Mouse (Mus musculus) T-helper 17 cell (primary cell): Measurements from ENCODE around the gene Opcml.

Experiments
- in situ Hi-C, 2 experiments: fragments of 300-600 bp; cut with MboI, MseI; formaldehyde crosslinking; loops; 1 replicate in 1 of 2; 2 replicates in 1 of 2; pipeline ENCODE4 v1.15.1; 2025; ENCODE audit warnings: high pct_unique_total_duplicates in 2 of 2

Opcml gene

GRCm38 (mm10) chr9:28405816-28406215 is 615.2 kb downstream of the Opcml start:
- in situ Hi-C loops: no loop called here

DNA sequence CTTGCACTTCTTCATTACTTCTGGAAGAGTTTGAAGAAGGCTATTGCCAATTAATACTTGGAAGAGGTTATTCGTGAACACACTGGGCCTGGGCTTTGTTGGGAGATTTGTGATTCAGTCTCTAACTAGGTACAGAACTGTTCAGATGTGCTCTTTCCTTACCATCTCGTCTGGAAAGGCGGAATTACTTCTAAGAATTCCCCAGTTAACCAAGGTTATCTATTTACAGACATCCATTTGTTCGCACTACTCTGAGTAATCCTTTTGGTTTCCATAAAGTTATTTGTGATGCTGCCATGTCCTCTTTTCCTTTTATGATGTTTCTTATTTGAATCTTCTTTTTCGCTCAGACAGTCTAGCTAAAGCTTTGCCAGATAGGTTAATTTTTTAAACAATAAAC is 630.2 kb downstream of the Opcml start:
- in situ Hi-C loops: no loop called here

- in situ Hi-C loops: no loop called here
Observed at GRCm38 (mm10) chr9:28423407-28423806, 632.8 kb downstream of the Opcml start.

DNA sequence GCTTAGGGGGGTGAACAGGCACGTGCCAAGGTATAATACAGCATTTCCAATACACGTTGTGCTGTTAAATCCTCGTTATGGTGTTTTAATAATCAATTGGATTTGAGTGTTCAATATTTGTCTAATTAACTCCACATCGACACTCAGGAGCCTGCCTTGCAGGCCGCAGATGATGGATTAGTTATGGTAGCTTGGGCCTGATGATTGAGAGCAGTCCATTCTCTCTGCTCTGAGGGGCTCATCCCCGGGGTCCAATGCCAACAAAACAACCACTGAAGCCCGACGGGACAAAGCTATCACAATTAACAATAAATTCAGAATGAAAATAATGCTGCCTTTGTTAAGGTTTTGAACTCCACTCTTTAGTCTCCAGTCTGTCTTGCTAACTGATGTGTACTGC is 641.6 kb downstream of the Opcml start:
- in situ Hi-C loops: no loop called here

GRCm38 (mm10) chr9:28438752-28439151 is 648.2 kb downstream of the Opcml start:
- in situ Hi-C loops: no loop called here

GRCm38 (mm10) chr9:28439433-28440191 is 649.0 kb downstream of the Opcml start:
- in situ Hi-C loops: no loop called here

- in situ Hi-C loops: no loop called here
Observed at GRCm38 (mm10) chr9:28440192-28440795, 649.7 kb downstream of the Opcml start.

DNA sequence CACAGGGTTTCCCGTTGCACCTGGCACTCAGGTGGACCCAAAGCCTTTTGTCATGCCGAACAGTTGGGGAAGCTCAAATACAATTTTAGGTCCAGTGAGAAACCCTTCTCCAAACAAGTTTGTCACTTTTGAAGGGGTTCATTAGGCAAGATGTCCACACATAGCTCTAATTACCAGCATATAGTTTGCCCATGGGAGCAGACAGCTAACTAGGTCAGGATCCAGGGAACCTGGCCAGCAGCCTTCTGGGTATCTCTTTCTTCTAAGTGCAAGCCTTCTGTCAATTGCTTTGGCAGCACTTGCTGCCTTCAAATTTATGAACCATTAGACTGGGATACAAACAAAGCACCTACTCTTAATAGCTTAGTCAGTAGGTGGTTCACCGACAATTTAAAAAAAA is 653.9 kb downstream of the Opcml start:
- in situ Hi-C loops: no loop called here

GRCm38 (mm10) chr9:28444972-28445371 is 654.4 kb downstream of the Opcml start:
- in situ Hi-C loops: no loop called here

DNA sequence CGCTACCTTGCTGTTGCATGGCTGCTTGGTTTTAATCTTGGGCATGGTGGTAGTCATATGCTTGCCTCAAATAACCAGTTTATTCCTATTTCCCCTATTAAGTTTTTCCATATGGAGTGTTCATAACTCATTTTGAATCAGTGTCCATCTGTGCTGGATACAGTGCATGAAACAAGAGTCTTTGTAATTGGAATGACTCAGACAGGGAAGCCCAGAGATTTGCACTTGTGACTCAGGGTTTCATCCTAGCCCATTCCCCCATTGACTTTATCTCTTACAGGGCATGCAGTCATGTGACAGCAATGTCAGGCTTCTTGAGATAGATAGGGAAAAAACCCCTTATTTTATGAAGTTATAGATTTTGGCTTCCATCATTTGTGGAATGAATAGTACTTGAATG is 655.3 kb downstream of the Opcml start:
- in situ Hi-C loops: no loop called here

- in situ Hi-C loops: no loop called here
Observed at GRCm38 (mm10) chr9:28446278-28447064, 655.9 kb downstream of the Opcml start.

DNA sequence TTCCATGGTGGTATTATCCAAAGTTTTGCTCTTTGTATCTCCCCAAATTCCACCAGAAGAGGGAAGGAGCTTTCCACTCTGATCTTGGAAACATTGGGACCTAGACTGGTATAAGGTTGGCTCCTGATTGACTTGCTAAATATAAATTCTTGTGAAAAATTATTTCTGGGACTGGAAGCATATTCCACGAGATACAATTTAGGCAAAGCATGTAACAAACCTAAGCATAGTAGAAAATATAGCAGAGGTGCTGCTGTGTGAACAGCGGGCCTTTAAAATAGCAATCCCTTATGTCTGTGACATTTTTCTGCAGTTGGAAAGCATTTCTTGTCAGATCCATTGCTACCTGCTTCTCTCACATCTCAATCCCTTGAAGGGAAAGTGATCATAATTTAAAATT is 661.9 kb downstream of the Opcml start:
- in situ Hi-C loops: no loop called here

- in situ Hi-C loops: no loop called here
Observed at GRCm38 (mm10) chr9:28453062-28453461, 662.5 kb downstream of the Opcml start.

- in situ Hi-C loops: no loop called here
Observed at GRCm38 (mm10) chr9:28457982-28458770, 667.6 kb downstream of the Opcml start.

DNA sequence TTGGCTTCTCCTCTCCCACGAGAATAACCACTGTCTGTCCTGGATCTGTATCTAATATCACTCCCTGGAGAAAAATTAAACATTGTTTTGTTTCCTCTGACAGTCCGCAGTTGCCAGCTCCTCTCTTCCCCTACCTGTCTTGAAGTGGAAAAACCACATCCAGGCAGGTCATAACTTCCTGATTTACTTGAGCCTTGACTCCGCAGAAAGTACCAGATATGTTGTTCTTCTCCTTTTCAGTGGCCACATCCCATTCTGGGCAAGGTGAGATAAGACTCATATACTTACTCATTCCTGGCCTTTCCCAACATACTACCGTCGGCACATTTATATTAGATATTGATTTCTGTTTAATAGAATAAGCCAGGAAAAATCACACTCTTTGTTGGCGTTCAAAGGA is 673.0 kb downstream of the Opcml start:
- in situ Hi-C loops: no loop called here

DNA sequence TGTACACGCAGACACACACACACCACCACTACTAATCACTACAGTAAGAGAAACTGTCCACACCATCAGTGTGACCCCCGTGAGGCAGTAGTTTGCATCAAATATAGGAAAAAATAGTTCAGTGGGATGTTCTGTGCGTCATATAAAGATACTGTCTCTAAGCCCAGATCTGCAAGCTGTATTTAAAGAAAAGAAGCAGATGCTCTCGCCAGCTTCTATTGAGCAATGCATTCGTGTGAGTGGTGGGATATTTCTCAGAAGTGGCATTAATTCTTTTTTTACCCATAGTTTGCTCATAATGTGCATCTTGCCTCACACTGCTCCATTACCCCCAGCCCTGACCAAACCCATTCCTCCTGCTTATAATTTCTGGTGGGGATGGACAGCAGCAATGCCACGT is 678.8 kb downstream of the Opcml start:
- in situ Hi-C loops: no loop called here

- in situ Hi-C loops: no loop called here
Observed at GRCm38 (mm10) chr9:28471501-28471900, 680.9 kb downstream of the Opcml start.

GRCm38 (mm10) chr9:28474586-28474985 is 684.0 kb downstream of the Opcml start:
- in situ Hi-C loops: no loop called here

DNA sequence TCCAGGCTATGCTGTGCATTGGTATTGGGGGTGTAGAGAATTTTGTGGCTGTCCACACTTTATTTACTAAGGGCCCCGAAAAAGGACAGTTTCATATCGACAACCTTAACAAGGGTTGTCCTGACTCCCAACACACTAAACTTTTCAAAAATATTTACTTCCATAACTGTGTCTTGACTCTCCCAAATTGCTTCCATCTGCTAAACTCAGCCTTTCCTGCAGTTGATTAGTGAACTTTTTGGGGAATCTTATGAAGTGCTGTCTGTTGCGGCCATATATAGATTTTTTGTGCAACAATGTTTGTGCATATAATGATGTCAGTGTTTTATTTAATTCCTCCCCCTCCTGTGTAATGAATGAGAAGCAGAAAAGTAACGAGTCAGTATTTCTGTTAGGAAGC is 690.7 kb downstream of the Opcml start:
- in situ Hi-C loops: no loop called here

DNA sequence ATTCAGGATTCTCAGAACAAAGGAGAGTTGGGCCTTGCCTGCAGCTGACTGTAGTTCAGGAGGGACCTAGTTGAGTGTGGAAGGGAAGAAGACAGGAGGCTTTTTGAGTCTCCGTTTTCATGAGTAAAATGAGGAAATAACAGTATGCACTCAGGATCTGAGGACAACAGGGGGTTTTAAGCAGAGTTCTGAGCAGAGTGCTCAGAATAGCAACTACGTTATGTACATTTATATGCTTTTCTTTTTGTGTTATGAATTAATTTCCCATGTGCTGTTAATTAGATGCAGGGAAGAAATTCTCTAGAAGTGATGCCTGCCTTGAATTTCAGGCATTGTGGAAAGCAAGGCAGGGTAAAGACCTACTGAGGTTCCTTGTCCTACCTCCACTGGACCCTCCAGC is 697.9 kb downstream of the Opcml start:
- in situ Hi-C loops: no loop called here

DNA sequence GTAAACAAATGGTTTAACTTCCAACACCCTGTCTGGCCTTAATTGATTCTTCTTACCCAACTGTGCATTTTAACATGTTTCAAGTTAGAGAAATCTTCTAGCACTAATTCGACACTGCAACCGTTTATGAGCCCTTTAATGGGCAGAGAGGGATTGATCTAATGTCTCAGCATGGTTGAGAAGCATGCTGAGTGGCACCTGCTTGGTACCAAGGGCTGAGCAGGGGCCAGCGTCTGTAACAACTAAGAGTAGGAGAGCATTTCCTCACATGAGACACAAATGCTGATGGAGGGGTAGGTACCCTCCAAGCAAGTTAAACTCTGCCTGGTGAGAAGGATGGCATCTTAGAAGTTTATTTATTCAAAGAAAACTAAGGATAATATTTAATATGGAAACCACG is 699.3 kb downstream of the Opcml start:
- in situ Hi-C loops: no loop called here

DNA sequence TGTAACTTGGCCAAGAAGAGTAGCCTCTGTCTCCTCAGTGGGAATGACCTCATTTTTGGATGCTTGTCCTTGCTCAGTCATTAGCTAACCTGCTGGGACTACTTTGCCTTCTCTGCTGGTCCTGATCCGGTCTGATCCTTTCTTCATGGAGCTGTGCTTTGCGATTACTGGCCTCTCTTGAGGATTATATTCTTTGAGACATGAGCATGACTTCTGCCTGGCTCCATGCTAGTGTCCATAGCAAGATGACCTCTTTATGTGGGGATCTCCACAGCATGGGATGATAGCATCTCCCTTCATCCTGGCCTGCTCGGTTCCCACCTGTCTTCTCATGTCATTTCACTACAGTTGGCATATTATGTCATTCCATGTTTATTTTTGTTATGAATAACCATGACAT is 699.8 kb downstream of the Opcml start:
- in situ Hi-C loops: no loop called here
